Mouse (Mus musculus): ENCODE measurements around the gene Atp5b. TPM values are rescaled to one million over a fixed set of nuclear protein-coding genes. Genes with fewer than 3 reads are reported as not detected.
"Not testable (repeated sequence)": the region's sequence is repeated elsewhere in the genome, so short reads cannot be mapped to it uniquely, and the experiment has no call there.

The Atp5b gene
- polyA plus RNA-seq, 1 experiment from 2014 or later: 2,336 TPM

GRCm38 (mm10) chr10:128052136-128052535 is 30.9 kb upstream of the Atp5b start:
- not testable (repeated sequence) for H3K4me3 ChIP-seq; H3K27ac ChIP-seq; H3K9me3 ChIP-seq (replicated peaks); H3K4me1 ChIP-seq; H3K27me3 ChIP-seq (ENCODE audit: low read depth, poor library complexity, severe bottlenecking); DNase-seq (ENCODE audit: low spot score)
- WGBS: 94% methylated on average over 1 of the region's 2 CpGs
- H3K36me3 ChIP-seq: peaks cover 48% of the 10 kb centered on the region

- Histone ChIP-seq H3K27ac (no peak overlapping the region), H3K36me3 (peaks cover 40% of the 10 kb centered on the region), H3K4me1 (peaks cover 7% of the 10 kb centered on the region), H3K27me3 (ENCODE audit: low read depth, poor library complexity, severe bottlenecking) (no peaks in the 10 kb centered on the region), H3K9me3 (replicated peaks) (no peaks in the 10 kb centered on the region), H3K4me3 (no peak overlapping the region)
- WGBS: 93% methylated on average over 8 of the region's 8 CpGs
- DNase-seq (ENCODE audit: low spot score): no peak
Observed at GRCm38 (mm10) chr10:128053001-128053400, 30.1 kb upstream of the Atp5b start.

DNA sequence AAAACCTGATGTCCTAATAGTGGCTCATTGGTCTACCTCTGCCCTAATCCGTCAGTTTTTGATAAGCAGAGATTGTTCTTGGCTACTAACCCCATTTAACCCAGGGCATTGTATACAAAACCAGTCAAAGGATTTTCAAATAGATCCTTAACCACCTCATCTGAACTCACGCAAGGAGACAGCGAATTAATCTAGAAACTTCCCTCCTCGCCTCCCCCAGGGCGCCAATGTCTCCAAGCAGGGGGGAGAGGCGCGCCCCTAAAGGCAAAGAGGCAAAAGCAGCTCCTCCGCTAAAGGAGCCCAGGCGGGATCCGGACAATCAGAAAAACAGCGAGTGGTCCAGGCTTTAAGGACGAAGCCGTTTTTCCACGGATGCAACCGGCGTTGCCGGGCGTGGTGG is 24.9 kb upstream of the Atp5b start:
- WGBS: 2% methylated on average over 18 of the region's 18 CpGs
- DNase-seq (ENCODE audit: low spot score): no peak
- Histone ChIP-seq H3K36me3 (peaks cover 26% of the 10 kb centered on the region), H3K9me3 (replicated peaks) (no peaks in the 10 kb centered on the region), H3K4me3 (peak overlapping the region; percentile 94), H3K27me3 (ENCODE audit: low read depth, poor library complexity, severe bottlenecking) (no peaks in the 10 kb centered on the region), H3K27ac (peak overlapping the region; percentile 99), H3K4me1 (peaks cover 28% of the 10 kb centered on the region)

GRCm38 (mm10) chr10:128058601-128059151 is 24.4 kb upstream of the Atp5b start, which contains the start of gene Ptges3:
Gene Ptges3 (plus strand): TSS chr10:128058954.
- Histone ChIP-seq H3K4me1 (peaks cover 28% of the 10 kb centered on the region), H3K9me3 (replicated peaks) (no peaks in the 10 kb centered on the region), H3K27me3 (ENCODE audit: low read depth, poor library complexity, severe bottlenecking) (no peaks in the 10 kb centered on the region), H3K27ac (peak within 1 kb of the TSS; percentile 99), H3K4me3 (peak within 1 kb of the TSS; percentile 94), H3K36me3 (peaks cover 31% of the 10 kb centered on the region)
- WGBS: under 1% methylated on average over 72 of the region's 72 CpGs
- DNase-seq (ENCODE audit: low spot score): peak; percentile 99

GRCm38 (mm10) chr10:128059207-128059981 is 23.7 kb upstream of the Atp5b start:
- H3K27me3 ChIP-seq (ENCODE audit: low read depth, poor library complexity, severe bottlenecking): no peaks in the 10 kb centered on the region
- under 1% methylated on average over 60 of the region's 62 CpGs for WGBS

GRCm38 (mm10) chr10:128061109-128061508 is 22.0 kb upstream of the Atp5b start:
- Histone ChIP-seq H3K4me3 (peak overlapping the region; percentile 94), H3K36me3 (peaks cover 54% of the 10 kb centered on the region), H3K27ac (no peak overlapping the region), H3K4me1 (peaks cover 28% of the 10 kb centered on the region), H3K27me3 (ENCODE audit: low read depth, poor library complexity, severe bottlenecking) (no peaks in the 10 kb centered on the region), H3K9me3 (replicated peaks) (no peaks in the 10 kb centered on the region)
- no peak for DNase-seq (ENCODE audit: low spot score)
- WGBS: 93% methylated on average over 5 of the region's 5 CpGs

More at GRCm38 (mm10) chr10:128059207-128059981, 23.7 kb upstream of the Atp5b start:
- H3K27ac ChIP-seq: peak overlapping the region; percentile 99
- H3K36me3 ChIP-seq: peaks cover 38% of the 10 kb centered on the region
- peak overlapping the region; percentile 94 for H3K4me3 ChIP-seq
- H3K9me3 ChIP-seq (replicated peaks): no peaks in the 10 kb centered on the region
- DNase-seq (ENCODE audit: low spot score): peak; percentile 70
- peaks cover 28% of the 10 kb centered on the region for H3K4me1 ChIP-seq

- peaks cover 66% of the 10 kb centered on the region for H3K36me3 ChIP-seq
- WGBS: 98% methylated on average over 6 of the region's 6 CpGs
- H3K4me1 ChIP-seq: peaks cover 27% of the 10 kb centered on the region
- H3K4me3 ChIP-seq: no peak overlapping the region
- no peak overlapping the region for H3K27ac ChIP-seq
- no peak for DNase-seq (ENCODE audit: low spot score)
- H3K9me3 ChIP-seq (replicated peaks): no peaks in the 10 kb centered on the region
- no peaks in the 10 kb centered on the region for H3K27me3 ChIP-seq (ENCODE audit: low read depth, poor library complexity, severe bottlenecking)
Observed at GRCm38 (mm10) chr10:128062221-128062989, 20.7 kb upstream of the Atp5b start.

DNA sequence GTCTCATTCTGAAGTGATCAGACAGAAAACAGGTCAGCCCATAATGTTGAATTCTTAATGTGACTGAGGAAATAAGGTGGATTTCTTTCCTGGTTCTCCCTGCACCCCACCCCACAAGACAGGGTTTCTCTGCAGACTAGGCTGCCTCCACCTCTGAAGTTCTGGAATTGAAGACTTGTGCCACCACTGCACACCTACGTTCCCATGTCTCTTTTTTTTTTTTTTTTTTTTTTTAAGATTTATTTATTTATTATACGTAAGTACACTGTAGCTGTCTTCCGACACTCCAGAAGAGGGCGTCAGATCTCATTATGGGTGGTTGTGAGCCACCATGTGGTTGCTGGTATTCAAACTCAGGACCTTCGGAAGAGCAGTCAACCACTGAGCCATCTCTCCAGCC is 17.0 kb upstream of the Atp5b start:
- Histone ChIP-seq H3K4me3 (no peak overlapping the region), H3K27ac (no peak overlapping the region), H3K4me1 (peaks cover 5% of the 10 kb centered on the region; the same call in 1 of the 2 replicates), H3K9me3 (replicated peaks) (no peaks in the 10 kb centered on the region), H3K36me3 (peaks cover 96% of the 10 kb centered on the region), H3K27me3 (ENCODE audit: low read depth, poor library complexity, severe bottlenecking) (no peaks in the 10 kb centered on the region)
- no peak for DNase-seq (ENCODE audit: low spot score)
- 89% methylated on average over 5 of the region's 5 CpGs for WGBS

GRCm38 (mm10) chr10:128069201-128069600 is 13.9 kb upstream of the Atp5b start:
- no peak overlapping the region for H3K4me3 ChIP-seq
- no peak overlapping the region for H3K27ac ChIP-seq
- H3K4me1 ChIP-seq: no peaks in the 10 kb centered on the region
- H3K36me3 ChIP-seq: peaks cover 96% of the 10 kb centered on the region
- H3K9me3 ChIP-seq (replicated peaks): no peaks in the 10 kb centered on the region
- no peak for DNase-seq (ENCODE audit: low spot score)
- 90% methylated on average over 4 of the region's 4 CpGs for WGBS
- no peaks in the 10 kb centered on the region for H3K27me3 ChIP-seq (ENCODE audit: low read depth, poor library complexity, severe bottlenecking)

- not testable (repeated sequence) for H3K27ac ChIP-seq; H3K27me3 ChIP-seq (ENCODE audit: low read depth, poor library complexity, severe bottlenecking); H3K9me3 ChIP-seq (replicated peaks); DNase-seq (ENCODE audit: low spot score); H3K4me1 ChIP-seq; H3K4me3 ChIP-seq
- WGBS: 98% methylated on average over 2 of the region's 2 CpGs
- H3K36me3 ChIP-seq: peaks cover 95% of the 10 kb centered on the region
Observed at GRCm38 (mm10) chr10:128070432-128070831, 12.6 kb upstream of the Atp5b start.

DNA sequence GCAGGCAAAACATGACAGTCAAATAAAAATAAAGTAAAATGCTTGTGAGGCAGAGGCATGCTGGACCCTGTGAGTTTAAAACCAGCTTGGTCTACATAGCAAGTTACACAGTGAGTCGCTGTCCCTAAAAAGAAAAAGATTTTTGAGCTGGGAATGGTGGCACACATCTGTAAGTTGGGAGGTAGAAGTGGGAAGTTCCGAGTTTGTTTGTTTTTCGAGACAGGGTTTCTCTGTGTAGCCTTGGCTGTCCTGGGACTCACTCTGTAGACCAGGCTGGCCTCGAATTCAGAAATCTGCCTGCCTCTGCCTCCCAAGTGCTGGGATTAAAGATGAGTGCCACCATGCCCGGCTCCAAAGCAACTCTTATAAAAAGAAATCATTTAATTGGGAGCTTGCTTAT is 4.8 kb upstream of the Atp5b start:
- H3K27me3 ChIP-seq (ENCODE audit: low read depth, poor library complexity, severe bottlenecking); H3K4me3 ChIP-seq; H3K9me3 ChIP-seq (replicated peaks); H3K27ac ChIP-seq; DNase-seq (ENCODE audit: low spot score): not testable (repeated sequence)
- Histone ChIP-seq H3K36me3 (peaks cover 40% of the 10 kb centered on the region), H3K4me1 (peaks cover 11% of the 10 kb centered on the region)
- 80% methylated on average over 5 of the region's 5 CpGs for WGBS

DNA sequence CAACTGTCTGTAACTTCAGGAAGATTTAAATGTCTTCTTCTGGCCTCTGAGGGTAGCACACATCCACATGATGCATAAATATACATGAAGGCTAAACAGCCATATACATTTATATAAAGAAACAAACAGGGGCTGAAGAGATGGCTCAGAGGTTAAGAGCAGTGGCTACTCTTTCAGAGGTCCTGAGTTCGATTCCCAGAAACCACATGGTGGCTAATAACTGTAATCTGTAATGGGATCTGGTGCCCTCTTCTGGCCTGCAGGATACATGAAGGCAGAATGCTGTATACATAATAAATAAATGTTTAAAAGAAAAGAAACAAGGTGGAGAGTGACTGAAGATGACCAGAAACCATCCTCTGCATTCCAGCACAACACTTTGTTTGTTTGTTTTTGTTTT is 2.6 kb upstream of the Atp5b start:
- Histone ChIP-seq H3K9me3 (replicated peaks) (no peaks in the 10 kb centered on the region), H3K27me3 (ENCODE audit: low read depth, poor library complexity, severe bottlenecking) (no peaks in the 10 kb centered on the region), H3K4me3 (no peak overlapping the region), H3K27ac (no peak overlapping the region), H3K4me1 (peaks cover 14% of the 10 kb centered on the region), H3K36me3 (peaks cover 40% of the 10 kb centered on the region)
- DNase-seq (ENCODE audit: low spot score): no peak
- WGBS: 84% methylated on average over 1 of the region's 1 CpGs
